Mouse (Mus musculus) midbrain, embryonic 11.5 days (tissue): ENCODE results near the gene Itga9. TPM values are rescaled to one million over a fixed set of nuclear protein-coding genes. Genes with fewer than 3 reads are reported as not detected.

Source experiments
- ATAC-seq: fragments of 200-750 bp; cut with Nextera tagmentation; 2 replicates; pipeline ENCODE4 v1.8.0; 2017; ENCODE audit warnings: moderate TSS enrichment, moderate library complexity; ENCODE audit not compliant: low FRiP score
- DNase-seq: peaks from one replicate; pipeline ENCODE4 v3.0.0; 2015; ENCODE audit warnings: low spot score; ENCODE audit errors: missing footprints
- H3K27ac ChIP-seq: fragments of 300-500 bp; sonication (generic); 2 replicates; pipeline ENCODE4 v1.5.1; 2014; ENCODE audit warnings: low read depth, low read length
- H3K27me3 ChIP-seq: fragments of 300-500 bp; sonication (generic); 2 replicates; pipeline ENCODE4 v1.6.1; 2014; ENCODE audit warnings: mild to moderate bottlenecking, low read length, moderate library complexity, mixed read lengths; ENCODE audit not compliant: control insufficient read depth, insufficient read depth
- H3K36me3 ChIP-seq: fragments of 300-500 bp; sonication (generic); 2 replicates; pipeline ENCODE4 v1.6.1; 2014; ENCODE audit warnings: mild to moderate bottlenecking, low read length, moderate library complexity, mixed read lengths; ENCODE audit not compliant: control insufficient read depth, insufficient read depth
- H3K4me1 ChIP-seq: fragments of 300-500 bp; sonication (generic); 2 replicates; pipeline ENCODE4 v1.6.1; 2014; ENCODE audit warnings: low read length; ENCODE audit not compliant: control insufficient read depth, insufficient read depth
- H3K4me2 ChIP-seq: fragments of 300-500 bp; sonication (generic); 2 replicates; pipeline ENCODE4 v1.6.1; 2014; ENCODE audit warnings: mild to moderate bottlenecking, moderate library complexity
- H3K4me3 ChIP-seq: fragments of 300-500 bp; sonication (generic); 2 replicates; pipeline ENCODE4 v1.5.1; 2014; ENCODE audit warnings: low read depth, low read length
- H3K9ac ChIP-seq: fragments of 300-500 bp; sonication (generic); 2 replicates; pipeline ENCODE4 v1.6.1; 2014; ENCODE audit warnings: low read length
- H3K9me3 ChIP-seq: fragments of 300-500 bp; sonication (generic); 2 replicates; pipeline ENCODE4 v1.6.1; 2016; ENCODE audit warnings: low read length; ENCODE audit not compliant: control insufficient read depth
- WGBS: fragments of 180-500 bp; shearing (Covaris S2); extraction: QIAGEN DNeasy Blood & Tissue Kit; methylation state at CpG from one replicate; pipeline ENCODE4 v1.1.7; 2014; 5-methylcytosine and 5-hydroxymethylcytosine counted together
- polyA plus RNA-seq: library from polyadenylated mRNA; unstranded; fragments of >200 nt; fragmentation: Nextera tagmentation; extraction: Ambion mirVana; gene quantifications from 2 replicates; pipeline ENCODE4 v1.2.1, GENCODE M21; 2014

Gene Itga9
- polyA plus RNA-seq, 1 experiment from 2014 or later = 4.0 TPM

- Histone ChIP-seq H3K27ac (no peak overlapping the region), H3K36me3 (no peaks in the 10 kb centered on the region), H3K4me3 (no peak overlapping the region), H3K9me3 (no peaks in the 10 kb centered on the region), H3K9ac (no peak overlapping the region), H3K4me1 (no peaks in the 10 kb centered on the region), H3K4me2 (no peak overlapping the region), H3K27me3 (no peaks in the 10 kb centered on the region)
- WGBS = 86% methylated on average over 9 of the region's 9 CpGs
- peak; percentile 47 for DNase-seq
- no peak for ATAC-seq
These were observed 109.6 kb downstream of the Itga9 start for GRCm38 (mm10) chr9:118715971-118716628.

GRCm38 (mm10) chr9:118717436-118717835 lies 110.9 kb downstream of the Itga9 start:
- H3K36me3 ChIP-seq = no peaks in the 10 kb centered on the region

GRCm38 (mm10) chr9:118718511-118718910 lies 112.0 kb downstream of the Itga9 start:
- ATAC-seq (no peak), DNase-seq (no peak)
- Histone ChIP-seq H3K27ac (no peak overlapping the region), H3K36me3 (no peaks in the 10 kb centered on the region), H3K4me3 (no peak overlapping the region), H3K9me3 (no peaks in the 10 kb centered on the region), H3K9ac (no peak overlapping the region), H3K4me1 (no peaks in the 10 kb centered on the region), H3K27me3 (no peaks in the 10 kb centered on the region), H3K4me2 (no peak overlapping the region)
- whole genome bisulfite sequencing = 90% methylated on average over 2 of the region's 2 CpGs

More at GRCm38 (mm10) chr9:118717436-118717835, 110.9 kb downstream of the Itga9 start:
- H3K4me3 ChIP-seq = no peak overlapping the region
- no peaks in the 10 kb centered on the region for H3K4me1 ChIP-seq
- no peak overlapping the region for H3K4me2 ChIP-seq
- no peak overlapping the region for H3K27ac ChIP-seq
- 89% methylated on average over 3 of the region's 3 CpGs for WGBS
- peak; percentile 35 for DNase-seq
- H3K27me3 ChIP-seq = no peaks in the 10 kb centered on the region
- no peak overlapping the region for H3K9ac ChIP-seq
- no peak for ATAC-seq
- no peaks in the 10 kb centered on the region for H3K9me3 ChIP-seq

GRCm38 (mm10) chr9:118721056-118721455 lies 114.6 kb downstream of the Itga9 start:
- H3K9me3 ChIP-seq = no peaks in the 10 kb centered on the region
- WGBS = 95% methylated on average over 6 of the region's 6 CpGs
- H3K9ac ChIP-seq = no peak overlapping the region
- H3K4me3 ChIP-seq = no peak overlapping the region
- ATAC-seq = no peak
- no peak overlapping the region for H3K27ac ChIP-seq
- DNase-seq = no peak
- no peaks in the 10 kb centered on the region for H3K4me1 ChIP-seq
- no peaks in the 10 kb centered on the region for H3K36me3 ChIP-seq
- no peaks in the 10 kb centered on the region for H3K27me3 ChIP-seq
- no peak overlapping the region for H3K4me2 ChIP-seq

- H3K4me2 ChIP-seq = no peak overlapping the region
- no peak for ATAC-seq
- 88% methylated on average over 2 of the region's 2 CpGs for WGBS
- H3K9ac ChIP-seq = no peak overlapping the region
- no peaks in the 10 kb centered on the region for H3K27me3 ChIP-seq
- no peaks in the 10 kb centered on the region for H3K4me1 ChIP-seq
- H3K9me3 ChIP-seq = no peaks in the 10 kb centered on the region
- H3K36me3 ChIP-seq = no peaks in the 10 kb centered on the region
- DNase-seq = peak; percentile 45
- H3K4me3 ChIP-seq = no peak overlapping the region
- H3K27ac ChIP-seq = no peak overlapping the region
These were observed 116.4 kb downstream of the Itga9 start for GRCm38 (mm10) chr9:118722789-118723325.

GRCm38 (mm10) chr9:118725128-118725527 lies 118.6 kb downstream of the Itga9 start:
- H3K4me2 ChIP-seq = no peak overlapping the region
- no peak overlapping the region for H3K27ac ChIP-seq
- H3K4me1 ChIP-seq = no peaks in the 10 kb centered on the region
- 86% methylated on average over 9 of the region's 9 CpGs for WGBS
- no peaks in the 10 kb centered on the region for H3K9me3 ChIP-seq
- ATAC-seq = no peak
- H3K4me3 ChIP-seq = no peak overlapping the region
- no peak for DNase-seq
- no peaks in the 10 kb centered on the region for H3K27me3 ChIP-seq
- H3K36me3 ChIP-seq = no peaks in the 10 kb centered on the region
- no peak overlapping the region for H3K9ac ChIP-seq

GRCm38 (mm10) chr9:118726550-118726949 lies 120.1 kb downstream of the Itga9 start:
- H3K4me1 ChIP-seq = no peaks in the 10 kb centered on the region
- DNase-seq (peak; percentile 23), ATAC-seq (no peak)
- H3K36me3 ChIP-seq = no peaks in the 10 kb centered on the region
- no peaks in the 10 kb centered on the region for H3K27me3 ChIP-seq
- no peak overlapping the region for H3K9ac ChIP-seq
- no peak overlapping the region for H3K4me2 ChIP-seq
- H3K9me3 ChIP-seq = no peaks in the 10 kb centered on the region
- WGBS = 96% methylated on average over 4 of the region's 4 CpGs
- H3K27ac ChIP-seq = no peak overlapping the region
- H3K4me3 ChIP-seq = no peak overlapping the region

GRCm38 (mm10) chr9:118728296-118728695 lies 121.8 kb downstream of the Itga9 start:
- H3K36me3 ChIP-seq = no peaks in the 10 kb centered on the region
- no peaks in the 10 kb centered on the region for H3K9me3 ChIP-seq
- ATAC-seq (no peak), DNase-seq (peak; percentile 74)
- H3K4me3 ChIP-seq = no peak overlapping the region
- H3K4me1 ChIP-seq = no peaks in the 10 kb centered on the region
- H3K4me2 ChIP-seq = no peak overlapping the region
- WGBS = 88% methylated on average over 6 of the region's 6 CpGs
- no peak overlapping the region for H3K27ac ChIP-seq
- no peak overlapping the region for H3K9ac ChIP-seq
- no peaks in the 10 kb centered on the region for H3K27me3 ChIP-seq

- ATAC-seq = no peak
- DNase-seq = no peak
- Histone ChIP-seq H3K36me3 (no peaks in the 10 kb centered on the region), H3K4me3 (no peak overlapping the region), H3K9ac (no peak overlapping the region), H3K4me1 (no peaks in the 10 kb centered on the region), H3K27me3 (no peaks in the 10 kb centered on the region), H3K4me2 (no peak overlapping the region), H3K9me3 (no peaks in the 10 kb centered on the region), H3K27ac (no peak overlapping the region)
- 90% methylated on average over 5 of the region's 5 CpGs for WGBS
These were observed 122.5 kb downstream of the Itga9 start for GRCm38 (mm10) chr9:118728987-118729386.
